Mouse (Mus musculus) myocyte (in vitro differentiated cells): Measurements from ENCODE around the gene Gm10643. TPM values are rescaled to one million over a fixed set of nuclear protein-coding genes. Genes with fewer than 3 reads are reported as not detected.

Experiments used
- H3K27me3 ChIP-seq: one replicate; pipeline ENCODE4 v1.6.1; 2011; ENCODE audit not compliant: control insufficient read depth, insufficient read depth, insufficient read length
- H3K36me3 ChIP-seq: one replicate; pipeline ENCODE4 v1.6.1; 2011; ENCODE audit not compliant: control insufficient read depth, insufficient read depth
- H3K4me2 ChIP-seq: one replicate; pipeline ENCODE4 v1.6.1; 2011; ENCODE audit warnings: low read depth, control low read depth
- H3K4me3 ChIP-seq: one replicate; pipeline ENCODE4 v1.5.1; 2011; ENCODE audit warnings: mild to moderate bottlenecking, control low read depth, moderate library complexity
- H3K79me2 ChIP-seq: one replicate; pipeline ENCODE4 v1.6.1; 2011; ENCODE audit not compliant: control insufficient read depth, insufficient read depth
- H3ac ChIP-seq: one replicate; pipeline ENCODE4 v1.6.1; 2011; ENCODE audit not compliant: control insufficient read depth, insufficient read length
- CEBPB ChIP-seq: IDR thresholded peaks from 2 replicates; pipeline ENCODE4 v1.6.1; 2011; ENCODE audit warnings: mild to moderate bottlenecking, moderate library complexity; ENCODE audit not compliant: poor library complexity, insufficient read depth, severe bottlenecking
- E2F4 ChIP-seq: IDR thresholded peaks from one replicate; pipeline ENCODE4 v1.6.1; 2011; ENCODE audit warnings: mild to moderate bottlenecking, control low read depth, moderate library complexity; ENCODE audit not compliant: insufficient read depth
- MAX ChIP-seq: IDR thresholded peaks from one replicate; pipeline ENCODE4 v1.6.1; 2011; ENCODE audit warnings: low read depth, mild to moderate bottlenecking, control low read depth
- MYOD1 ChIP-seq, 3 experiments: IDR thresholded peaks; one replicate each; pipeline ENCODE4 v1.6.1; 2011; ENCODE audit warnings: control low read depth in 2 of 3, low read depth in 2 of 3, mild to moderate bottlenecking in 2 of 3, moderate library complexity in 1 of 3; ENCODE audit not compliant: insufficient read length in 2 of 3, control insufficient read depth in 1 of 3
- MYOG ChIP-seq, 3 experiments: IDR thresholded peaks; one replicate each; pipeline ENCODE4 v1.6.1; 2011; ENCODE audit warnings: control low read depth in 2 of 3, low read depth in 2 of 3, mild to moderate bottlenecking in 2 of 3; ENCODE audit not compliant: insufficient read length in 2 of 3, control insufficient read depth in 1 of 3, insufficient read depth in 1 of 3
- POLR2A ChIP-seq: IDR thresholded peaks from one replicate; pipeline ENCODE4 v1.6.1; 2011; ENCODE audit warnings: low read depth, mild to moderate bottlenecking, control low read depth, moderate library complexity; ENCODE audit not compliant: insufficient read length
- POLR2AphosphoS2 ChIP-seq: IDR thresholded peaks from one replicate; pipeline ENCODE4 v1.6.1; 2011; ENCODE audit warnings: low read depth, control low read depth; ENCODE audit not compliant: insufficient read length
- REST ChIP-seq: IDR thresholded peaks from one replicate; pipeline ENCODE4 v1.6.1; 2011; ENCODE audit warnings: mild to moderate bottlenecking, control low read depth, moderate library complexity; ENCODE audit not compliant: insufficient read depth, insufficient read length
- SRF ChIP-seq: IDR thresholded peaks from one replicate; pipeline ENCODE4 v1.6.1; 2011; ENCODE audit warnings: low read depth; ENCODE audit not compliant: control insufficient read depth, insufficient read length
- TCF12 ChIP-seq: IDR thresholded peaks from one replicate; pipeline ENCODE4 v1.6.1; 2011; ENCODE audit warnings: mild to moderate bottlenecking, control low read depth; ENCODE audit not compliant: poor library complexity, insufficient read depth, severe bottlenecking
- TCF3 ChIP-seq: IDR thresholded peaks from one replicate; pipeline ENCODE4 v1.6.1; 2011; ENCODE audit warnings: low read depth, control low read depth; ENCODE audit not compliant: insufficient read length
- USF1 ChIP-seq: IDR thresholded peaks from one replicate; pipeline ENCODE4 v1.6.1; 2011; ENCODE audit warnings: low read depth, mild to moderate bottlenecking, control low read depth, moderate library complexity
- polyA plus RNA-seq: library from polyadenylated mRNA; unstranded; fragments of >200 nt; fragmentation: generic; extraction: Trizol; gene quantifications from one replicate; pipeline ENCODE4 v1.2.1, GENCODE M21; 2012; ENCODE audit warnings: missing spikeins

Gene Gm10643
- polyA plus RNA-seq, 1 experiment: 0.35 TPM

DNA sequence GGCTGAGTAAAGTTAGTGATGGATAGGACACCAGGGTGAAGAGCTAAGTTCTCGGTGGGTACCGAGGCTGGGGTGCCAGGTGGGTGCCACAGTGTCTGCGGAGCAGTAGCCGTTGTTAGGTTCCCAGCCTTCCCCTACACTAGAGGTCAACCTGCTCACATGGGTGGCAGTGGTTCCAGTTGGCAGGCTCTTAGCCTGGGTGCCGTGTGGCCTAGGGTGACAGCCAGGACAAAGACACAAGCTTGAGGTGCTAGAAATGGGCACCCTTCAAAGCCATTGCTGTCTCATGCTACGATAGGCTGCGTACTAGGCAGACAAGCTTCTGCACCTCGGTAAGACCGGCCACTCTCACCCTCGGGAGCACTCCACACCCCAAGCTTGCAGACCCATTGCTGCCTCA is 7.4 kb upstream of the Gm10643 start:
- Histone ChIP-seq H3K79me2 (peaks cover 29% of the 10 kb centered on the region), H3ac (no peak overlapping the region), H3K36me3 (no peaks in the 10 kb centered on the region), H3K4me3 (no peak overlapping the region), H3K27me3 (no peaks in the 10 kb centered on the region), H3K4me2 (no peak overlapping the region)
- no peak for TF ChIP-seq POLR2A

- H3K27me3 ChIP-seq: no peaks in the 10 kb centered on the region
- peaks cover 29% of the 10 kb centered on the region for H3K79me2 ChIP-seq
- H3K36me3 ChIP-seq: no peaks in the 10 kb centered on the region
- H3K4me3 ChIP-seq: no peak overlapping the region
- no peak overlapping the region for H3ac ChIP-seq
- TF ChIP-seq MYOG (IDR thresholded peaks at IDR 0.05; ENCODE audit: control insufficient read depth in 1 of 3, insufficient read depth in 1 of 3, insufficient read length in 2 of 3, low read depth in 2 of 3): no peak
- TF ChIP-seq TCF3: no peak
- no peak overlapping the region for H3K4me2 ChIP-seq
These were observed 7.0 kb upstream of the Gm10643 start for GRCm38 (mm10) chr8:84071921-84072320.

DNA sequence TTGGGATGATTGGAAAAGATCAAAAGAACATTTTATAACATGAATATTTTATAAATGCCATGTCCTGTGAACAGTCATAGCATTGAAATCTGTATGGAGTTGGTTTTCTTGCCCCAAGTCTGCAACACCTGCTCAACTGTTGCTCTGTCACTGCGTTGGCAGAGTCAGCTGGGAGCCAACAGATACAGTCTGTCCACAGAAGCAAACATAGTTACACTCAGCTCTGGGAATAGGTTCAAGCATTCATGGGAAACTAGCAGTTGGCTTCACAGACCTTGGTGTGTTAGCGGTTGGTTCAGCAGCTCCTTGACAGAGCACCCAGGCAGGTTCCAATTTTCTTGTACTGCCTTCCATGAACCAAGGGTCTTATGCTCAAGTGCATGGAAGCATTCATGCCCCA is 5.7 kb upstream of the Gm10643 start:
- H3ac ChIP-seq: no peak overlapping the region
- H3K79me2 ChIP-seq: peaks cover 29% of the 10 kb centered on the region
- no peaks in the 10 kb centered on the region for H3K36me3 ChIP-seq
- no peak overlapping the region for H3K4me2 ChIP-seq
- H3K4me3 ChIP-seq: no peak overlapping the region
- H3K27me3 ChIP-seq: no peaks in the 10 kb centered on the region
- TF ChIP-seq MYOD1 (IDR thresholded peaks at IDR 0.05; ENCODE audit: control insufficient read depth in 1 of 3, insufficient read length in 2 of 3, low read depth in 2 of 3) (peak in 2 of 3 experiments; percentile 66 to 78), MYOG (IDR thresholded peaks at IDR 0.05; ENCODE audit: control insufficient read depth in 1 of 3, insufficient read depth in 1 of 3, insufficient read length in 2 of 3, low read depth in 2 of 3) (peak in 1 of 3 experiments; percentile 64), MAX (no peak)

DNA sequence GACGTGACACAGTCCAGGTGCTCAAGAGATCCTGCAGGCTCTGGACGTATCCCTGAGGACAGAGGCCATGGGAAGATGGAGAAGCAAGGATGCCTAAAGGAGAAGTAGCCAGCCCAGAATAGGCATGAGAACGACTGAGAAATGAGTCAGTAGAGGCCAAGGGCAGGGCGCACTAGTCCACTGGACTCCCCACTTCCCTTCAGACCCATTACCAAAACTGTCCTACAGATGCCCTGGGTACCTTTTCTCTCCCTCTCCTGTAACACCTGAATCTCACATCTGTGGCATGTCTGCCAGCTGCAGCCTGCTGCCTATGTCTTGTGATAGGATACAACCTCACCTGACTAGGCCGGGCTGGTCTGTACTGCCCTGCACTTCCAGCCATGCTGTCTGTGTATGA is 5.3 kb upstream of the Gm10643 start:
- peaks cover 29% of the 10 kb centered on the region for H3K79me2 ChIP-seq
- H3K4me3 ChIP-seq: no peak overlapping the region
- no peak for TF ChIP-seq CEBPB
- TF ChIP-seq SRF: no peak
- TF ChIP-seq MYOD1 (IDR thresholded peaks at IDR 0.05; ENCODE audit: control insufficient read depth in 1 of 3, insufficient read length in 2 of 3, low read depth in 2 of 3): no peak
- TF ChIP-seq REST: no peak
- no peak for TF ChIP-seq POLR2A
- TF ChIP-seq MYOG (IDR thresholded peaks at IDR 0.05; ENCODE audit: control insufficient read depth in 1 of 3, insufficient read depth in 1 of 3, insufficient read length in 2 of 3, low read depth in 2 of 3): no peak
- no peak for TF ChIP-seq TCF12
- no peak for TF ChIP-seq E2F4
- TF ChIP-seq MAX: no peak
- no peak for TF ChIP-seq USF1
- TF ChIP-seq TCF3: no peak
- no peak for TF ChIP-seq POLR2AphosphoS2
- H3ac ChIP-seq: no peak overlapping the region
- no peaks in the 10 kb centered on the region for H3K36me3 ChIP-seq
- H3K27me3 ChIP-seq: no peaks in the 10 kb centered on the region
- no peak overlapping the region for H3K4me2 ChIP-seq

- no peak overlapping the region for H3K4me3 ChIP-seq
- H3K27me3 ChIP-seq: no peaks in the 10 kb centered on the region
- H3ac ChIP-seq: no peak overlapping the region
- H3K79me2 ChIP-seq: peaks cover 29% of the 10 kb centered on the region
- TF ChIP-seq MAX (no peak), MYOG (IDR thresholded peaks at IDR 0.05; ENCODE audit: control insufficient read depth in 1 of 3, insufficient read depth in 1 of 3, insufficient read length in 2 of 3, low read depth in 2 of 3) (no peak), REST (no peak), POLR2AphosphoS2 (no peak), SRF (no peak), POLR2A (no peak), MYOD1 (IDR thresholded peaks at IDR 0.05; ENCODE audit: control insufficient read depth in 1 of 3, insufficient read length in 2 of 3, low read depth in 2 of 3) (no peak)
- no peak overlapping the region for H3K4me2 ChIP-seq
- no peaks in the 10 kb centered on the region for H3K36me3 ChIP-seq
These were observed 4.8 kb upstream of the Gm10643 start for GRCm38 (mm10) chr8:84069750-84070149.

- Histone ChIP-seq H3K4me2 (no peak overlapping the region), H3K27me3 (no peaks in the 10 kb centered on the region)
These were observed 4.2 kb upstream of the Gm10643 start for GRCm38 (mm10) chr8:84069169-84069568.

More at GRCm38 (mm10) chr8:84069169-84069568, 4.2 kb upstream of the Gm10643 start:
- Histone ChIP-seq H3K4me3 (no peak overlapping the region), H3K36me3 (no peaks in the 10 kb centered on the region), H3K79me2 (peaks cover 29% of the 10 kb centered on the region), H3ac (no peak overlapping the region)
- TF ChIP-seq USF1 (no peak), MYOD1 (IDR thresholded peaks at IDR 0.05; ENCODE audit: control insufficient read depth in 1 of 3, insufficient read length in 2 of 3, low read depth in 2 of 3) (no peak), MYOG (IDR thresholded peaks at IDR 0.05; ENCODE audit: control insufficient read depth in 1 of 3, insufficient read depth in 1 of 3, insufficient read length in 2 of 3, low read depth in 2 of 3) (no peak), MAX (no peak), REST (no peak), SRF (no peak), TCF12 (no peak), CEBPB (no peak), TCF3 (no peak), POLR2AphosphoS2 (no peak), POLR2A (no peak)
